Mouse (Mus musculus) liver, adult 2 months (tissue): Measurements from ENCODE around the gene Galt. TPM values are rescaled to one million over a fixed set of nuclear protein-coding genes. Genes with fewer than 3 reads are reported as not detected.

ENCODE experiments used
- DNase-seq: peaks from one replicate; pipeline ENCODE4 v3.0.0-alpha.2; 2011; ENCODE audit warnings: low read depth, low spot score; ENCODE audit errors: extremely low read depth
- H3K27ac ChIP-seq: fragments of 200-500 bp; replicated peaks from 2 replicates; pipeline ENCODE4 v1.5.1; 2012; ENCODE audit warnings: low read depth, mild to moderate bottlenecking, control low read depth, inconsistent platforms, low read length; ENCODE audit not compliant: insufficient read depth
- H3K27me3 ChIP-seq: fragments of 200-500 bp; 2 replicates; pipeline ENCODE4 v1.6.1; 2012; ENCODE audit warnings: mild to moderate bottlenecking, moderate library complexity, low read length, inconsistent platforms; ENCODE audit not compliant: control insufficient read depth, insufficient read depth
- H3K36me3 ChIP-seq: fragments of 200-500 bp; 2 replicates; pipeline ENCODE4 v1.6.1; 2012; ENCODE audit warnings: low read length, inconsistent platforms; ENCODE audit not compliant: control insufficient read depth, insufficient read depth
- H3K4me1 ChIP-seq: fragments of 200-500 bp; 2 replicates; pipeline ENCODE4 v1.6.1; 2011; ENCODE audit warnings: low read length; ENCODE audit not compliant: control insufficient read depth, insufficient read depth
- H3K4me3 ChIP-seq: fragments of 200-500 bp; 2 replicates; pipeline ENCODE4 v1.5.1; 2011; ENCODE audit warnings: low read depth, mild to moderate bottlenecking, control low read depth, low read length, moderate library complexity; ENCODE audit not compliant: insufficient read depth
- H3K79me2 ChIP-seq: fragments of 200-500 bp; 2 replicates; pipeline ENCODE4 v1.6.1; 2012; ENCODE audit warnings: inconsistent platforms, mild to moderate bottlenecking, low read length, moderate library complexity; ENCODE audit not compliant: control insufficient read depth, insufficient read depth
- H3K9ac ChIP-seq: fragments of 200-500 bp; 2 replicates; pipeline ENCODE4 v1.6.1; 2012; ENCODE audit warnings: low read depth, mild to moderate bottlenecking, control low read depth, inconsistent platforms, low read length
- CTCF ChIP-seq: fragments of 200-500 bp; IDR thresholded peaks from 2 replicates; pipeline ENCODE4 v1.5.1; 2011; ENCODE audit warnings: low read depth, low read length, control low read depth
- POLR2A ChIP-seq: fragments of 200-500 bp; IDR thresholded peaks from 2 replicates; pipeline ENCODE4 v1.6.1; 2011; ENCODE audit warnings: low read length, control low read depth; ENCODE audit not compliant: insufficient read depth; ENCODE audit errors: extremely low read depth
- WGBS: fragments of 180-500 bp; shearing (Covaris S2); methylation state at CpG from one replicate; pipeline ENCODE4 v1.1.7; 2018; 5-methylcytosine and 5-hydroxymethylcytosine counted together
- polyA plus RNA-seq: library from polyadenylated mRNA; depleted of rRNA; stranded (reverse); fragments of >200 nt; gene quantifications from 2 replicates; pipeline ENCODE4 v1.2.3, GENCODE M21; 2012
- total RNA-seq: library from RNA; depleted of rRNA; stranded (reverse); fragments of >200 nt; gene quantifications from 2 replicates; pipeline ENCODE4 v1.2.3, GENCODE M21; 2014

Gene Galt
- total and polyA plus RNA-seq, 2 experiments: 52.4 to 204 TPM

- H3K79me2 ChIP-seq: peaks cover 2% of the 10 kb centered on the region; the same call in 1 of the 2 replicates
- no peak overlapping the region for H3K4me3 ChIP-seq
- no peak overlapping the region for H3K27ac ChIP-seq
- peaks cover 10% of the 10 kb centered on the region for H3K4me1 ChIP-seq
- peaks cover 8% of the 10 kb centered on the region for H3K36me3 ChIP-seq
- no peak overlapping the region for H3K9ac ChIP-seq
- 82% methylated on average over 5 of the region's 5 CpGs for WGBS
- no peaks in the 10 kb centered on the region for H3K27me3 ChIP-seq
- TF ChIP-seq POLR2A: no peak
- peak; percentile 15; the same call in 1 of the 2 replicates for TF ChIP-seq CTCF
- peak; percentile 35 for DNase-seq
These were observed 39.4 kb upstream of the Galt start for GRCm38 (mm10) chr4:41715596-41715995.

GRCm38 (mm10) chr4:41716834-41717233 lies 38.2 kb upstream of the Galt start:
- no peak for TF ChIP-seq CTCF
- no peak for TF ChIP-seq POLR2A
- Histone ChIP-seq H3K4me1 (peaks cover 9% of the 10 kb centered on the region), H3K4me3 (no peak overlapping the region), H3K36me3 (peaks cover 8% of the 10 kb centered on the region), H3K27ac (no peak overlapping the region), H3K9ac (no peak overlapping the region), H3K27me3 (no peaks in the 10 kb centered on the region), H3K79me2 (peaks cover 2% of the 10 kb centered on the region; the same call in 1 of the 2 replicates)
- WGBS: 90% methylated on average over 6 of the region's 6 CpGs
- DNase-seq: no peak

GRCm38 (mm10) chr4:41722918-41723351 lies 32.1 kb upstream of the Galt start, which contains the start of gene Dctn3:
Gene Dctn3 (minus strand): TSS chr4:41723170.
- H3K27me3 ChIP-seq: peaks cover 5% of the 10 kb centered on the region; the same call in 1 of the 2 replicates
- DNase-seq: peak; percentile 88
- no peak for TF ChIP-seq CTCF
- TF ChIP-seq POLR2A: peak; percentile 82; the same call in 1 of the 2 replicates
- no peaks in the 10 kb centered on the region; the same call in 1 of the 2 replicates for H3K79me2 ChIP-seq
- H3K9ac ChIP-seq: peak within 1 kb of the TSS; percentile 84
- H3K27ac ChIP-seq: no peak within 1 kb of the TSS
- under 1% methylated on average over 27 of the region's 27 CpGs for WGBS
- peaks cover 5% of the 10 kb centered on the region; the same call in 1 of the 2 replicates for H3K4me1 ChIP-seq
- H3K36me3 ChIP-seq: peaks cover 8% of the 10 kb centered on the region
- H3K4me3 ChIP-seq: peak within 1 kb of the TSS; percentile 75

- no peak overlapping the region for H3K27ac ChIP-seq
- no peaks in the 10 kb centered on the region for H3K36me3 ChIP-seq
- peaks cover 4% of the 10 kb centered on the region; the same call in 1 of the 2 replicates for H3K4me1 ChIP-seq
- H3K27me3 ChIP-seq: peaks cover 15% of the 10 kb centered on the region; the same call in 1 of the 2 replicates
- H3K4me3 ChIP-seq: no peak overlapping the region
- 38% methylated on average over 20 of the region's 20 CpGs for WGBS
- H3K9ac ChIP-seq: no peak overlapping the region
- TF ChIP-seq POLR2A (no peak), CTCF (no peak)
- DNase-seq: no peak
- no peaks in the 10 kb centered on the region for H3K79me2 ChIP-seq
These were observed 28.0 kb upstream of the Galt start for GRCm38 (mm10) chr4:41726826-41727621.

DNA sequence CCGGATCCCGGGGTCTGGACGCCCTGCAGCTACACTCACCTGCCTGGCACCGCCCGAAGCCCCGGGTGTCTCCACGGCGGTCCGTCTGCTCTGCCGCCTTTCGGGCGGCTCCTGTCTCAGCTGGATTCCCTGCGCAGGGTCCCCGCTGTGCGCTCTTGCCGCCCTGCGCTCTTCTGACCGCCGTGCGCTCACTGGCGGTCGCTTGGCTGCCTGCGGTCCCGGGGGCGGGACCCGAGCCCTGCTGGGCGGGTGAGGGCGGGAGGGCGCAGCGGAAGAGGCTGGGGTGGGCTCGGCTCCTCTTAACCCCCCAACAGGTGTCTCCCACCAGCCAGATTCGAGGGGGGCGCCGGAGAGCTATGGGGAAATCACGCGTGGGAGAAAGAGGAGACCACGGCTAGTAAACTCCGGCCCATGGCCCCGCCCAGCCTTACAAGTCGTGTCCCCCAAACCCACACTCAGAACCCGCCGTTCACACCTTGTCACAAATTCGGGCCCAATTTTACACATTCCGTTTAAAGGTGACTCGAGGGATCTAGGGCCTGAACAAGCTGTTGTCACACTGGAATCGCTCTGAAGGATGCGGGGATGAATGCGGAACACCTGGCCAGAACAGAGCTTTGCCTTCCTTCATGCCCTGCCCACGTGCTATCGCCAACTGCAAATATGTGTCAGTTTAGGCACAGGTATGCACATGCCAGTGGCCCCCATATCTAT lies 23.8 kb upstream of the Galt start, which contains the start of gene Arid3c:
Gene Arid3c (minus strand): TSS at position 91 of the 714 bp plus-strand sequence.
- Histone ChIP-seq H3K79me2 (no peaks in the 10 kb centered on the region), H3K9ac (no peak within 1 kb of the TSS; the same call in 1 of the 2 replicates), H3K4me1 (no peaks in the 10 kb centered on the region), H3K36me3 (no peaks in the 10 kb centered on the region), H3K27ac (no peak within 1 kb of the TSS), H3K27me3 (peaks cover 15% of the 10 kb centered on the region; the same call in 1 of the 2 replicates), H3K4me3 (no peak within 1 kb of the TSS; the same call in 1 of the 2 replicates)
- no peak for TF ChIP-seq POLR2A
- TF ChIP-seq CTCF: no peak
- WGBS: 4% methylated on average over 50 of the region's 50 CpGs
- DNase-seq: no peak
